18 mouse cellular contexts compared by ENCODE assay signal in the genomic region with DNA sequence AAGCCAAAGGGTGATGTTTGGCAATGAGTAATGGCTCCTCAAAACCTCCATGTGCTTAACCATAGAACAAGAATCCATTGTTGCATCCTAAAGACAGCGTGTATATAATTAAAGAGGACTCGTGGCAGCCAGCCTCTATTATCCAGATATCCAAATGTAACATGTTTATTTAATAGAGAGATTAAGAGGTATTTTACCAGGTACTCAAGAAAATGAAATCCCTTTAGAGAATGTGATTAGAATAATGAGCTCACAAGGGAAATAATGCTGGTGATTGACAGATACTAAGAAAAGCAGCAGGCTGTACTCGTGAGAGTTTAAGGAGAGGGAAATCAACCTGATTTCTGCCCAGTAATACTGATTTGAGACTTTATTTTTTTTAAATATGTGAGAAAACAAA.
"Had no signal": no experiment of that assay in that cellular context is flagged by ENCODE, and none has a peak within 500 bp of the region (broad histone marks: within the 10 kb centered on the region; RNA-seq: fewer than 3 reads in every experiment).

No protein-coding gene starts in this region.

- H3K36me3 ChIP-seq: liver, embryonic 13.5 days; liver, embryonic 15.5 days; lung, embryonic 15.5 days; neural tube, embryonic 12.5 days; stomach, embryonic 15.5 days had no signal

- H3K4me1 ChIP-seq: liver, embryonic 13.5 days; liver, embryonic 15.5 days; lung, embryonic 15.5 days; megakaryocyte, embryonic 14.5 days; neural tube, embryonic 12.5 days; stomach, embryonic 15.5 days had no signal

- H3K9ac ChIP-seq: liver, embryonic 13.5 days; liver, embryonic 15.5 days; liver, postnatal 0 days; lung, embryonic 15.5 days; neural tube, embryonic 12.5 days; stomach, embryonic 15.5 days had no signal

- H3K9me3 ChIP-seq: liver, embryonic 13.5 days; liver, embryonic 15.5 days; lung, embryonic 15.5 days; neural tube, embryonic 12.5 days; stomach, embryonic 15.5 days had no signal

- ATAC-seq: liver, postnatal 0 days; lung, postnatal 0 days had no signal

- H3K27ac ChIP-seq: liver, embryonic 13.5 days; liver, embryonic 15.5 days; lung, embryonic 15.5 days; macrophage; neural tube, embryonic 12.5 days; stomach, embryonic 15.5 days; stomach, postnatal 0 days had no signal

- H3K27me3 ChIP-seq: liver, embryonic 13.5 days; liver, embryonic 15.5 days; lung, embryonic 15.5 days; megakaryocyte, embryonic 14.5 days; neural tube, embryonic 12.5 days; stomach, embryonic 15.5 days had no signal

- H3K4me3 ChIP-seq: liver, embryonic 13.5 days; liver, embryonic 15.5 days; lung, embryonic 15.5 days; megakaryocyte, embryonic 14.5 days; neural tube, embryonic 12.5 days; stomach, embryonic 15.5 days had no signal

- DNase-seq: liver, embryonic 13.5 days; liver, postnatal 0 days; lung, adult 2 months; lung, postnatal 14 days; lung, postnatal 36 days; right cerebral cortex, postnatal 14 days; thymus, adult 2 months; thymus, postnatal 25 days; thymus, postnatal 4 days had no signal

- H3K4me2 ChIP-seq: liver, embryonic 11.5 days; liver, embryonic 13.5 days; liver, embryonic 15.5 days; lung, embryonic 15.5 days; neural tube, embryonic 12.5 days; stomach, embryonic 15.5 days had no signal
